Mouse (Mus musculus): ENCODE measurements around the gene Sltm. TPM values are rescaled to one million over a fixed set of nuclear protein-coding genes. Genes with fewer than 3 reads are reported as not detected.
A peak's percentile ranks its signal among the peaks of the same experiment; 100 is the strongest.

Sltm gene
- polyA plus RNA-seq, 1 experiment from 2014 or later, result 73.2 TPM

DNA sequence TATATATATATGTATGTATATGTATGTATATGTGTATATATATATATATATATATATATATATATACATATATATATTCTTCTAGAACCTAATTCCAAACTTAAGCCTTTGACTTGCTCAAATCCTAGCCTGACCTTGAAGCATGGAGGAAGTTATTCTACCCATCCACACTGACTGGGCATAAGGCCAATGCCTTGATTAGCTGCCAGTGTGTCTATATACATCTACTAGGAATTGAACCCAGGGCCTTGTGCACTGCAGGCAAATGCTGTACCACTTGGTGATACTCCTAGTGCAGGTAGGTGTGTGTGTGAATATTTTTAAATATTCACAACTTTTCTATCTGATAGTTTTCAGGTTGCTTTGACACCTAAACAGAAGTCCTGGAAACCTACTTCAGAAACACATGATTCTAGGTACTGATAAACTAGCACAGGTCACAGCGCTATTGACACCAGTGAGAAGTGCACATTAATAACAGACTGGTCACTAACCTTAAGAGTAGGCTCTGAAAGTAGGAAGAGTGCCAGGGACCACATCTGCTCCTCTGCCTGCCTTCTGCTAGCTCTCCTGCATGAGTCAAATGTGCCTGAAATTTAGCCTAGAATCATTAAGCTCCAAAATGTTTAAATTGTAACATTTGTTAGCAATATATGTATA is 59.8 kb downstream of the Sltm start:
- Histone ChIP-seq H3K9me3 (no peaks in the 10 kb centered on the region), H3K9ac (no peak overlapping the region), H3K27me3 (no peaks in the 10 kb centered on the region), H3K4me2 (no peak overlapping the region), H3K4me3 (no peak overlapping the region), H3K4me1 (no peaks in the 10 kb centered on the region), H3K27ac (no peak overlapping the region), H3K36me3 (peaks cover 25% of the 10 kb centered on the region)
- 96% methylated on average over 1 of the region's 1 CpGs for WGBS
- ATAC-seq (ENCODE audit: insufficient number of reproducible peaks, insufficient read depth, low FRiP score, low TSS enrichment, low read depth), result no peak

GRCm38 (mm10) chr9:70611026-70611673 is 68.6 kb downstream of the Sltm start:
- H3K9ac ChIP-seq, result no peak overlapping the region
- no peaks in the 10 kb centered on the region for H3K9me3 ChIP-seq
- WGBS, result 60% methylated on average over 3 of the region's 3 CpGs
- H3K4me3 ChIP-seq, result no peak overlapping the region
- ATAC-seq (ENCODE audit: insufficient number of reproducible peaks, insufficient read depth, low FRiP score, low TSS enrichment, low read depth), result no peak
- no peak overlapping the region for H3K27ac ChIP-seq
- H3K4me1 ChIP-seq, result peaks cover 4% of the 10 kb centered on the region; the same call in 1 of the 2 replicates
- H3K27me3 ChIP-seq, result no peaks in the 10 kb centered on the region
- H3K4me2 ChIP-seq, result no peak overlapping the region
- H3K36me3 ChIP-seq, result peaks cover 25% of the 10 kb centered on the region

- ATAC-seq (ENCODE audit: insufficient number of reproducible peaks, insufficient read depth, low FRiP score, low TSS enrichment, low read depth), result no peak
- no peak overlapping the region for H3K4me3 ChIP-seq
- H3K4me2 ChIP-seq, result no peak overlapping the region
- no peaks in the 10 kb centered on the region for H3K9me3 ChIP-seq
- no peak overlapping the region for H3K9ac ChIP-seq
- H3K4me1 ChIP-seq, result peaks cover 11% of the 10 kb centered on the region
- H3K36me3 ChIP-seq, result 0 out of 2 replicates have a peak, but pooled peaks cover 4% of the 10 kb centered on the region
- no peaks in the 10 kb centered on the region for H3K27me3 ChIP-seq
- H3K27ac ChIP-seq, result no peak overlapping the region
- WGBS, result 73% methylated on average over 2 of the region's 2 CpGs
These were observed 87.2 kb downstream of the Sltm start for GRCm38 (mm10) chr9:70629711-70630110.

- 18% methylated on average over 5 of the region's 5 CpGs for WGBS
- ATAC-seq (ENCODE audit: insufficient number of reproducible peaks, insufficient read depth, low FRiP score, low TSS enrichment, low read depth), result no peak
- H3K27ac ChIP-seq, result peak overlapping the region; percentile 51; the same call in 1 of the 2 replicates
- H3K9me3 ChIP-seq, result no peaks in the 10 kb centered on the region
- no peak overlapping the region for H3K4me2 ChIP-seq
- H3K36me3 ChIP-seq, result no peaks in the 10 kb centered on the region
- H3K9ac ChIP-seq, result no peak overlapping the region
- H3K4me1 ChIP-seq, result peaks cover 11% of the 10 kb centered on the region
- H3K27me3 ChIP-seq, result no peaks in the 10 kb centered on the region
- H3K4me3 ChIP-seq, result no peak overlapping the region
These were observed 89.1 kb downstream of the Sltm start for GRCm38 (mm10) chr9:70631665-70632064.

- Histone ChIP-seq H3K36me3 (no peaks in the 10 kb centered on the region), H3K9me3 (no peaks in the 10 kb centered on the region), H3K4me1 (peaks cover 1% of the 10 kb centered on the region), H3K27me3 (no peaks in the 10 kb centered on the region), H3K9ac (no peak overlapping the region), H3K27ac (no peak overlapping the region), H3K4me3 (no peak overlapping the region), H3K4me2 (no peak overlapping the region)
- WGBS, result 82% methylated on average over 2 of the region's 2 CpGs
- no peak for ATAC-seq (ENCODE audit: insufficient number of reproducible peaks, insufficient read depth, low FRiP score, low TSS enrichment, low read depth)
These were observed 94.2 kb downstream of the Sltm start for GRCm38 (mm10) chr9:70636748-70637147.

Other genes with a start within 250 kb of the Sltm start
- gene Ccnb2, start 121.2 kb upstream of the Sltm start, polyA plus RNA-seq (2015; fragmentation: Nextera tagmentation; extraction: Ambion mirVana), result 180 and 193 TPM in 2 replicates
- 28.8 and 32.4 TPM in 2 replicates for gene Rnf111, start 39.0 kb upstream of the Sltm start, polyA plus RNA-seq (2015; fragmentation: Nextera tagmentation; extraction: Ambion mirVana)
- gene Gm10642, start 113.5 kb downstream of the Sltm start, polyA plus RNA-seq (2015; fragmentation: Nextera tagmentation; extraction: Ambion mirVana), result 0.28 and 0.33 TPM in 2 replicates
- 12.2 and 13.1 TPM in 2 replicates for gene Mindy2, start 114.4 kb downstream of the Sltm start, polyA plus RNA-seq (2015; fragmentation: Nextera tagmentation; extraction: Ambion mirVana)
- gene Adam10, start 136.2 kb downstream of the Sltm start, polyA plus RNA-seq (2015; fragmentation: Nextera tagmentation; extraction: Ambion mirVana), result 60.8 and 70.8 TPM in 2 replicates

Data from embryonic facial prominence, embryonic 13.5 days (tissue).